24 mouse cellular contexts compared by ENCODE assay signal in genomic region chr4:68275063-68275708, GRCm38 (mm10).
DNase-seq lines count a peak whose midpoint lies in the region; ATAC-seq and TF ChIP-seq lines count a peak whose summit lies in the region.
"Had no signal": no experiment of that assay in that cellular context is flagged by ENCODE, and none has a peak within 500 bp of the region (broad histone marks: within the 10 kb centered on the region; RNA-seq: fewer than 3 reads in every experiment).

No protein-coding gene starts in this region.

- H3K9ac ChIP-seq in lung, embryonic 14.5 days: no peak overlapping the region
- no peak overlapping the region for H3K9ac ChIP-seq in lung, embryonic 16.5 days (ENCODE audit: low read length)
- H3K9ac ChIP-seq: embryonic facial prominence, embryonic 13.5 days; embryonic facial prominence, embryonic 15.5 days; forebrain, embryonic 12.5 days had no signal

- no peak for TF ChIP-seq POLR2A in brain, embryonic 14.5 days (IDR thresholded peaks at IDR 0.05; ENCODE audit: borderline replicate concordance, extremely low read depth, insufficient read depth, insufficient read length, poor library complexity, severe bottlenecking)

- peak; percentile 57 for DNase-seq in lung, embryonic 14.5 days
- DNase-seq in lung, postnatal 4 days: no peak
- DNase-seq in lung, postnatal 10 days: no peak
- peak; percentile 14 for DNase-seq in brain, adult 2 months (ENCODE audit: low read depth, low spot score)
- DNase-seq in brain, embryonic 14.5 days (ENCODE audit: low read depth): peak; percentile 2
- DNase-seq in thymus, postnatal 10 days (ENCODE audit: low spot score in 2 of 2): no peak
- DNase-seq: adrenal gland, adult 2 months; adrenal gland, postnatal 10 days; adrenal gland, postnatal 25 days; cerebellum, adult 11 months; cerebellum, adult 18-20 months; cerebellum, adult 8-10 months; cerebellum, adult 9-11 months; cerebellum, postnatal 14 days; cerebellum, postnatal 36 days; embryo, embryonic 11 days had no signal

- no peaks in the 10 kb centered on the region for H3K36me3 ChIP-seq in lung, embryonic 14.5 days (ENCODE audit: insufficient read depth)
- H3K36me3 ChIP-seq in lung, embryonic 16.5 days (ENCODE audit: control insufficient read depth, insufficient read depth, low read length): no peaks in the 10 kb centered on the region
- H3K36me3 ChIP-seq: embryonic facial prominence, embryonic 13.5 days; embryonic facial prominence, embryonic 15.5 days; forebrain, embryonic 10.5 days; forebrain, embryonic 12.5 days had no signal

- H3K4me2 ChIP-seq in lung, embryonic 14.5 days: no peak overlapping the region
- H3K4me2 ChIP-seq in lung, embryonic 16.5 days (ENCODE audit: low read depth, low read length): no peak overlapping the region
- H3K4me2 ChIP-seq: embryonic facial prominence, embryonic 13.5 days; embryonic facial prominence, embryonic 15.5 days; forebrain, embryonic 12.5 days had no signal

- ATAC-seq in lung, embryonic 14.5 days (ENCODE audit: insufficient read depth): peak; percentile 77; the same call in 1 of the 2 replicates
- peak; percentile 64; the same call in 1 of the 2 replicates for ATAC-seq in lung, embryonic 16.5 days (ENCODE audit: low read depth)
- ATAC-seq: forebrain, embryonic 14.5 days; forebrain, embryonic 16.5 days had no signal

- 53% methylated on average over 3 of the region's 3 CpGs for WGBS in lung, embryonic 14.5 days
- WGBS in lung, embryonic 16.5 days: 49% methylated on average over 3 of the region's 3 CpGs

- no peaks in the 10 kb centered on the region for H3K27me3 ChIP-seq in lung, embryonic 14.5 days (ENCODE audit: insufficient read depth, low read length)
- no peaks in the 10 kb centered on the region for H3K27me3 ChIP-seq in lung, embryonic 16.5 days (ENCODE audit: control insufficient read depth, insufficient read depth, low read depth, low read length)
- H3K27me3 ChIP-seq: embryonic facial prominence, embryonic 13.5 days; embryonic facial prominence, embryonic 15.5 days; forebrain, embryonic 12.5 days had no signal

- TF ChIP-seq CTCF in lung, embryonic 14.5 days (IDR thresholded peaks at IDR 0.05; ENCODE audit: low read depth): no peak
- no peak for TF ChIP-seq CTCF in brain, embryonic 14.5 days (IDR thresholded peaks at IDR 0.05; ENCODE audit: borderline replicate concordance, extremely low read depth, insufficient read depth, insufficient read length)

- no peak overlapping the region for H3K27ac ChIP-seq in lung, embryonic 14.5 days (ENCODE audit: low read depth)
- H3K27ac ChIP-seq in lung, embryonic 16.5 days (ENCODE audit: low read length): no peak overlapping the region
- H3K27ac ChIP-seq: embryonic facial prominence, embryonic 13.5 days; embryonic facial prominence, embryonic 15.5 days; forebrain, embryonic 10.5 days; forebrain, embryonic 12.5 days had no signal

- no peak overlapping the region for H3K4me3 ChIP-seq in lung, embryonic 14.5 days (ENCODE audit: low read depth, low read length)
- H3K4me3 ChIP-seq in lung, embryonic 16.5 days (ENCODE audit: low read length): no peak overlapping the region
- H3K4me3 ChIP-seq: embryonic facial prominence, embryonic 13.5 days; embryonic facial prominence, embryonic 15.5 days; erythroblast, embryonic 14.5 days; forebrain, embryonic 10.5 days; forebrain, embryonic 12.5 days had no signal

- no peaks in the 10 kb centered on the region for H3K4me1 ChIP-seq in lung, embryonic 14.5 days (ENCODE audit: insufficient read depth)
- no peaks in the 10 kb centered on the region for H3K4me1 ChIP-seq in lung, embryonic 16.5 days (replicated peaks; ENCODE audit: control insufficient read depth, insufficient read depth, low read length)
- H3K4me1 ChIP-seq: embryonic facial prominence, embryonic 13.5 days; embryonic facial prominence, embryonic 15.5 days; forebrain, embryonic 10.5 days; forebrain, embryonic 12.5 days had no signal

- H3K9me3 ChIP-seq in lung, embryonic 14.5 days (ENCODE audit: low read depth, low read length): no peaks in the 10 kb centered on the region
- no peaks in the 10 kb centered on the region for H3K9me3 ChIP-seq in lung, embryonic 16.5 days (ENCODE audit: control insufficient read depth, low read length)
- H3K9me3 ChIP-seq: embryonic facial prominence, embryonic 13.5 days; embryonic facial prominence, embryonic 15.5 days; forebrain, embryonic 10.5 days; forebrain, embryonic 12.5 days had no signal

Comparison
In these comparisons a context has a peak if more than half of its experiments do, and no peak if none do; other contexts are left out.
1. DNase-seq: peak in lung, embryonic 14.5 days (single experiment), brain, adult 2 months (single experiment) and brain, embryonic 14.5 days (single experiment); none in lung, postnatal 4 days (0 of 2), lung, postnatal 10 days (single experiment) and thymus, postnatal 10 days (0 of 2).